Mouse (Mus musculus) midbrain, embryonic 14.5 days (tissue): Measurements from ENCODE around the gene Slc5a3. TPM values are rescaled to one million over a fixed set of nuclear protein-coding genes. Genes with fewer than 3 reads are reported as not detected.

Source experiments
- ATAC-seq: fragments of 200-750 bp; cut with Nextera tagmentation; 2 replicates; pipeline ENCODE4 v1.8.0; 2017; ENCODE audit warnings: moderate number of reproducible peaks, moderate library complexity; ENCODE audit not compliant: low FRiP score, low TSS enrichment
- DNase-seq: peaks from one replicate; pipeline ENCODE4 v3.0.0-alpha.2; 2015
- H3K27ac ChIP-seq: fragments of 300-500 bp; sonication (generic); replicated peaks from 2 replicates; pipeline ENCODE4 v1.5.1; 2014; ENCODE audit warnings: mild to moderate bottlenecking, low read depth, low read length, moderate library complexity
- H3K27me3 ChIP-seq: fragments of 300-500 bp; sonication (generic); 2 replicates; pipeline ENCODE4 v1.6.1; 2014; ENCODE audit warnings: low read length, control low read depth, mixed read lengths; ENCODE audit not compliant: control insufficient read depth, insufficient read depth
- H3K36me3 ChIP-seq: fragments of 300-500 bp; sonication (generic); 2 replicates; pipeline ENCODE4 v1.6.1; 2014; ENCODE audit warnings: low read length, control low read depth; ENCODE audit not compliant: control insufficient read depth, insufficient read depth
- H3K4me1 ChIP-seq: fragments of 300-500 bp; sonication (generic); 2 replicates; pipeline ENCODE4 v1.6.1; 2014; ENCODE audit warnings: mild to moderate bottlenecking, antibody characterized with exemption, low read length, control low read depth; ENCODE audit not compliant: control insufficient read depth, insufficient read depth
- H3K4me2 ChIP-seq: fragments of 300-500 bp; sonication (generic); 2 replicates; pipeline ENCODE4 v1.6.1; 2014; ENCODE audit warnings: mild to moderate bottlenecking, low read length, moderate library complexity
- H3K4me3 ChIP-seq: fragments of 300-500 bp; sonication (generic); replicated peaks from 2 replicates; pipeline ENCODE4 v1.5.1; 2014; ENCODE audit warnings: low read depth, low read length
- H3K9ac ChIP-seq: fragments of 300-500 bp; sonication (generic); replicated peaks from 2 replicates; pipeline ENCODE4 v1.6.1; 2014; ENCODE audit warnings: mild to moderate bottlenecking, low read length, moderate library complexity
- H3K9me3 ChIP-seq: fragments of 300-500 bp; sonication (generic); 2 replicates; pipeline ENCODE4 v1.6.1; 2016; ENCODE audit warnings: low read length, control low read depth, mixed read lengths; ENCODE audit not compliant: control insufficient read depth
- WGBS: fragments of 180-500 bp; shearing (Covaris S2); extraction: QIAGEN DNeasy Blood & Tissue Kit; methylation state at CpG from one replicate; pipeline ENCODE4 v1.1.7; 2014; 5-methylcytosine and 5-hydroxymethylcytosine counted together
- polyA plus RNA-seq: library from polyadenylated mRNA; unstranded; fragments of >200 nt; fragmentation: Nextera tagmentation; extraction: Ambion mirVana; gene quantifications from 2 replicates; pipeline ENCODE4 v1.2.1, GENCODE M21; 2014

The Slc5a3 gene
- polyA plus RNA-seq, 1 experiment from 2014 or later = 30.6 TPM

GRCm38 (mm10) chr16:92104951-92105350 is 46.8 kb downstream of the Slc5a3 start:
- 91% methylated on average over 2 of the region's 2 CpGs for WGBS

GRCm38 (mm10) chr16:92105631-92106030 is 47.5 kb downstream of the Slc5a3 start:
- DNase-seq = no peak

More at GRCm38 (mm10) chr16:92104951-92105350, 46.8 kb downstream of the Slc5a3 start:
- ATAC-seq = no peak
- H3K9me3 ChIP-seq = no peaks in the 10 kb centered on the region
- DNase-seq = no peak
- no peak overlapping the region for H3K4me3 ChIP-seq
- H3K4me1 ChIP-seq = peaks cover 11% of the 10 kb centered on the region
- no peak overlapping the region for H3K4me2 ChIP-seq
- H3K27me3 ChIP-seq = no peaks in the 10 kb centered on the region
- no peak overlapping the region for H3K27ac ChIP-seq
- H3K9ac ChIP-seq = no peak overlapping the region
- peaks cover 12% of the 10 kb centered on the region for H3K36me3 ChIP-seq

GRCm38 (mm10) chr16:92107346-92107745 is 49.2 kb downstream of the Slc5a3 start:
- no peaks in the 10 kb centered on the region for H3K27me3 ChIP-seq
- no peaks in the 10 kb centered on the region for H3K9me3 ChIP-seq
- ATAC-seq (no peak), DNase-seq (no peak)
- no peak overlapping the region for H3K9ac ChIP-seq
- 94% methylated on average over 5 of the region's 5 CpGs for WGBS
- H3K36me3 ChIP-seq = no peaks in the 10 kb centered on the region
- H3K4me1 ChIP-seq = peaks cover 11% of the 10 kb centered on the region
- no peak overlapping the region for H3K4me2 ChIP-seq
- no peak overlapping the region for H3K4me3 ChIP-seq
- H3K27ac ChIP-seq = no peak overlapping the region

More at GRCm38 (mm10) chr16:92105631-92106030, 47.5 kb downstream of the Slc5a3 start:
- H3K4me3 ChIP-seq = no peak overlapping the region
- H3K9ac ChIP-seq = no peak overlapping the region
- peaks cover 11% of the 10 kb centered on the region for H3K4me1 ChIP-seq
- no peak overlapping the region for H3K27ac ChIP-seq
- no peaks in the 10 kb centered on the region for H3K9me3 ChIP-seq
- H3K27me3 ChIP-seq = no peaks in the 10 kb centered on the region
- peaks cover 6% of the 10 kb centered on the region; the same call in 1 of the 2 replicates for H3K36me3 ChIP-seq
- 76% methylated on average over 3 of the region's 3 CpGs for WGBS
- no peak for ATAC-seq
- H3K4me2 ChIP-seq = no peak overlapping the region

- Histone ChIP-seq H3K27me3 (no peaks in the 10 kb centered on the region), H3K9me3 (no peaks in the 10 kb centered on the region), H3K27ac (peak overlapping the region; percentile 70), H3K4me3 (no peak overlapping the region), H3K9ac (0 out of 2 replicates have a peak overlapping the region, but pooled peaks have one; percentile 9), H3K4me2 (no peak overlapping the region), H3K4me1 (peaks cover 32% of the 10 kb centered on the region), H3K36me3 (peaks cover 4% of the 10 kb centered on the region)
- ATAC-seq (no peak), DNase-seq (no peak)
- WGBS = 70% methylated on average over 5 of the region's 5 CpGs
These were observed 56.7 kb downstream of the Slc5a3 start for GRCm38 (mm10) chr16:92114706-92115241.

GRCm38 (mm10) chr16:92115611-92116421 is 57.7 kb downstream of the Slc5a3 start:
- no peak overlapping the region; the same call in 1 of the 2 replicates for H3K9ac ChIP-seq
- ATAC-seq = peak; percentile 51
- WGBS = 19% methylated on average over 20 of the region's 20 CpGs

GRCm38 (mm10) chr16:92117337-92118209 is 59.5 kb downstream of the Slc5a3 start:
- peak overlapping the region; percentile 42; the same call in 1 of the 2 replicates for H3K27ac ChIP-seq
- H3K4me3 ChIP-seq = no peak overlapping the region
- H3K27me3 ChIP-seq = no peaks in the 10 kb centered on the region
- H3K4me2 ChIP-seq = no peak overlapping the region
- peaks cover 4% of the 10 kb centered on the region for H3K36me3 ChIP-seq
- 51% methylated on average over 9 of the region's 9 CpGs for WGBS
- ATAC-seq = no peak
- DNase-seq = peak; percentile 51
- H3K4me1 ChIP-seq = peaks cover 32% of the 10 kb centered on the region
- H3K9ac ChIP-seq = no peak overlapping the region; the same call in 1 of the 2 replicates
- H3K9me3 ChIP-seq = no peaks in the 10 kb centered on the region

More at GRCm38 (mm10) chr16:92115611-92116421, 57.7 kb downstream of the Slc5a3 start:
- Histone ChIP-seq H3K4me2 (peak overlapping the region; percentile 40), H3K4me1 (peaks cover 32% of the 10 kb centered on the region), H3K4me3 (no peak overlapping the region), H3K36me3 (peaks cover 4% of the 10 kb centered on the region), H3K27me3 (no peaks in the 10 kb centered on the region), H3K27ac (peak overlapping the region; percentile 70), H3K9me3 (no peaks in the 10 kb centered on the region)
- peak; percentile 82 for DNase-seq

GRCm38 (mm10) chr16:92119013-92119515 is 60.9 kb downstream of the Slc5a3 start:
- Histone ChIP-seq H3K9me3 (no peaks in the 10 kb centered on the region), H3K27me3 (no peaks in the 10 kb centered on the region), H3K36me3 (no peaks in the 10 kb centered on the region), H3K4me2 (no peak overlapping the region), H3K9ac (no peak overlapping the region), H3K27ac (no peak overlapping the region), H3K4me3 (no peak overlapping the region), H3K4me1 (peaks cover 32% of the 10 kb centered on the region)
- no peak for ATAC-seq
- no peak for DNase-seq
- 72% methylated on average over 13 of the region's 13 CpGs for WGBS

- no peaks in the 10 kb centered on the region for H3K27me3 ChIP-seq
- no peak overlapping the region for H3K27ac ChIP-seq
- H3K36me3 ChIP-seq = no peaks in the 10 kb centered on the region
- no peak overlapping the region for H3K9ac ChIP-seq
- no peak overlapping the region for H3K4me3 ChIP-seq
- no peak for DNase-seq
- no peak overlapping the region for H3K4me2 ChIP-seq
- ATAC-seq = no peak
- peaks cover 4% of the 10 kb centered on the region; the same call in 1 of the 2 replicates for H3K9me3 ChIP-seq
- WGBS = 74% methylated on average over 17 of the region's 17 CpGs
- H3K4me1 ChIP-seq = peaks cover 17% of the 10 kb centered on the region
These were observed 62.9 kb downstream of the Slc5a3 start for GRCm38 (mm10) chr16:92120899-92121531.
